Mouse (Mus musculus): ENCODE measurements around the gene Gabrp.

The Gabrp gene

DNA sequence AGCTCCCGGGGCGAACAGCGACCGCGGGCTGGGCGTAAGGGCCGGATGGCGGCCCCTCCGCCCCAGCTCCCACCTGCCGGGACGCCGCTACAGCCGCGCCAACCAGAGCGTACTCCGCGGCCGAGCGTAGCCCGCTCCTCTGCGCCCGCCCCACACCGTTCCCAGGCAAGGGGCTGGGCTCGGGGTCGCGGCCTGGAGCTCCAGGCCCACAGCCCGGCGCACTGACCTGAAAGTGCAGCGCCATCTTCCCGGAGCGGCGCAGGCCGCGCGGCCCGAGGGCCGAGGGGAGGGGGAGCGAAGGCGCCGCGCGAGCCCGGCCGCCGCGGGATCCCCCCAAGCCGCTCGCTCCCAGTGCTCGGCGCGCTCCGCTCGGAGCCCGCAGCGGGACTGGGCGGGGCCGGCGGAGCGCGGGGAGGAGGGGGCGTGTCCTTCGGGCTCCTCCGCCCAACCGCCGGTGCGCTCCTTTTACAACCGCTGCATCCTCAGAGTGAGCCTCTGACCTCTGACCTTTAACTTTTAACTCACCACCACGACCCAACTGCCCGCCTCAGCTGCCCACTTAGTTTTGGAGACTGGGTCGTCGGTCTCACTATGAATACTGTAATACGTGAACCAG, 65.3 kb downstream of the Gabrp start, which contains the start of gene Ranbp17:
Gene Ranbp17, minus strand, starts transcription at position 371 of the 616 bp plus-strand sequence.
- peak; percentile 57 for DNase-seq

GRCm38 (mm10) chr11:33512854-33513375, 65.8 kb downstream of the Gabrp start:
- peak; percentile 68 for DNase-seq

DNA sequence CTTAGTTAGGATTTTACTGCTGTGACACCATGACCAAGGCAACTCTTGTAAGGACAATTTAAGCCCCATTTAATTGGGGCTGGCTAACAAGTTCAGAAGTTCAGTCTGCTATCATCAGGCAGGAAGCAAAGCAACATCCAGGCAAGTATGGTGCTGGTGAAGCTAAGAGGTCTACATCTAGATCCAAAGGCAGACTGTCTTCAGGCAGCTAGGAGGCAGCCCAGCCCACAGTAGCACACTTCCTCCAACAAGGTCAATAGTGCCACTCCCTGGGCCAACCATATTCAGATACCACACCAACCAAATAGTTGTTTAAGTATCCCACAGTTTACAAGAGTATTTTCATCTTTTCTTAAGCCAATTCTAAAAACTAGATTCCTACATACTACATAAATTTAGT, 69.4 kb downstream of the Gabrp start:
- no peak for DNase-seq
